Mouse (Mus musculus): ENCODE data around the gene Mgat4b.

The Mgat4b gene

DNA sequence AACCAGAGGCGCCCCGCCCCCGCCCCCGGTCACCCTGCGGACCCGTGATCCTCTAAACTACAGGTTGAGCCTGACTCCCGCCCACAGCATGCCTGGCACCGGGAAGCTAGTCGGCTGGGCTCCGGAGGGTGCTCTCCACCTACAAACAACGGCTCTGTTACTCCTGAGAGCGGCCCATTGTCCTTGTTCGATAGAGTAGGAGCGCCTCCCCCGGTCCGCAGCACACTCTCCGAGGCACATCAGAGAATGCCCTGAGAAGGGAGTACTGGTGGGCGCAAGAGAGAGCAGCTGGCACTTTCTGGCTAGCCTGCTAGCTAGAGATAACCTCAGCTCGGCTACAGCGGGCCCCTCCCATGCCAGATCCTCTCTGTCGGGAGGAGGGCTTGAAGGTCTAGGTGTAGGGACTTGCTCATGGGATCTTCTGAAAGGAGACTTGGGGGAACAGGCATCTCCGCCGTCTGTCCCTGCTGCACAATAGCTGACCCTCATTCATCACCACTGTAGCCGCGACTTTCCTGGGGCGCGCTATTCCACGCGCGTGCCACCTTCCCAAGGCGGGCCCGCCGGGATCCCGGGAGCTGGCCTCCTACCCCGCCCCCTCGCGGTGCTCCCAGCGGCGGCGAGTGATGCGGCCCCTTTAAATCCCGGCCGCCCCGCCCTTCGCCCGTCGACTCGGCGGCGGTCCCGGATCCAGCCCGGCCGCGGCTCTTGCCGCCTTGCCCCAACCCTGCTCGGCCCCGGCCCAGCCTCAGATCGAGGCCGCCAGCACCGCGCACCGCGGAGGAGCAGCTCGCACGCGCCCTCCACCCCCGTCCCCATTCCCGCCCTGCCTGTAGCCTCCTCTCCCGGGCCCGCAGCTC is 14.2 kb downstream of the Mgat4b start:
- in situ Hi-C loops (cut with MboI, MseI), result loop anchor here (5.0 to 10.0 kb wide), 2 partner anchors 63 to 1380 kb away; partner anchors contain the start of gene Hnrnpab

DNA sequence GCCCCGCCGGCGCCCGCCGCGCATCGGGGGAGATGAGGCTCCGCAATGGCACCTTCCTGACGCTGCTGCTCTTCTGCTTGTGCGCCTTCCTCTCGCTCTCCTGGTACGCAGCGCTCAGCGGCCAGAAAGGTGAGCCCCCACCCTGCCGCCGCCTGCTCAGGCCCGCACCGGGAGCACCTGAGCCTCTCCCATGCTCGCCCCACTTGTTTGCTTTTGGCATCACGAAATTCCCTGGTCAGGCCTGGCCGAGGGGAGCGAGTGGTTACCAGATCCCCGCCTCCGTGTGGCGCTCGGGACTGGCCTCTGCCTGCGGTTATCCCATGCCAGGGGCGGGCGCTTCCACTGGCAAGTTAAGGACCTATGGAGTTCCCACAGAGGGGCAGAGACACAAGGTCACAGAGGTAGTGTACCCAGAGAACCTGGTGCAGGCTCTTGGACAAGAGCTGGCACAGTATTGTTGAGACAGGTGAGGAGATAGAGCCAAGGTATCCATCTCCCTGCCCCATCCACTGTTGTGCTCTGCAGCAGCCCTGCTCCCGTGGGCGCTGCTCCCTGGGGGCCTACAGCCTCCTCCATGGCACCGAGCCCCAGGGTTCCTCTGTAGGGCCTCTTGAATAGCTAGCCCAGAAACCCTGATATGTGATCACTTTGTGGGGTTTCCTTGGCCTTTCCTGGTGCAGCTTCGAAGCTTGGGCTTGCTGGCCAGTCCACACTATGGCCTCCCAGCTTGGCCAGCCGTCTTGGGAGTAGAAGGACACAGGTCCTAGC is 15.1 kb downstream of the Mgat4b start:
- in situ Hi-C loops (cut with MboI, MseI), result loop anchor here (5.0 to 10.0 kb wide), 2 partner anchors 63 to 1379 kb away; partner anchors contain the start of gene Hnrnpab

DNA sequence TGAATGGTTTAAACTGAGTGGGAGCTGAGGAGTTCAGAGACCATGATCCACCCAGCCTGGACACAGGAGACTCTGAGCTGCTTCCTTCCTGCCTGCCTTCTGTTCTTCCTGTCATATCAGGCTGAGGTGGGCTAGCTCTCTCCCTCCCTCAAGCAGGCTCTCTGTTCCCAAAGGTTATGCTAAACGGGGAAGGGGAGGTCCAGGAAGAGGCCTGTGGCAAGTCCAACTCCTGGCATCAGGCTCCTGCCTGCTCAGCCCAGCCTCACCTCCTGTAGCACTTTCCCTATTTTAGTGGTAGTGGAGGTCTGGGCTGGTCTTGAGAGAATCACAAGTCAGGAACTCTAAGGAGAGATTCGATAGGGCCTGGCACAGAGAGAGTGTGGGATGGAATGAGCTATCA is 15.7 kb downstream of the Mgat4b start:
- in situ Hi-C loops (cut with MboI, MseI), result loop anchor here (5.0 to 10.0 kb wide), 2 partner anchors 64 to 1378 kb away; partner anchors contain the start of gene Hnrnpab

DNA sequence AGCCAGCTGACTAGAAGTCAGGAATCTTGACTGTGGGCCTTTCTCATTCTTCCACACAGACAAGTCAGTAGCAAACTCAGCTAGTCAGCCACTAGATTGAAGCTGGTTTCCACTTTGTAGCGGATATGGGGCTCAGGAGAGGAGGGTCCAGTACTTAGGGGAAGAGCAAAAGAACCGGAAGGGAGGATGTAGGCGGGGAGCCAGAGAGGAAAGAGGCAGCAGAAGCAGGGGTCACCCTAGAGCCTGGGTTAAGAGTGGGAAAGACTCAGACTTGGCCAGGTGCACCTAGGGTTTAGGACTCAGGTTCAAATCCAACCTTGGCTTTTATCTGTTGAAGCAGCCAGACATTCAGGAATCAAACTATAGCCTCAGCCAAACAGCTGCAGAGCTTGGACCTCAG is 16.5 kb downstream of the Mgat4b start:
- in situ Hi-C loops (cut with MboI, MseI), result loop anchor here (5.0 to 10.0 kb wide), 2 partner anchors 65 to 1378 kb away; partner anchors contain the start of gene Hnrnpab

DNA sequence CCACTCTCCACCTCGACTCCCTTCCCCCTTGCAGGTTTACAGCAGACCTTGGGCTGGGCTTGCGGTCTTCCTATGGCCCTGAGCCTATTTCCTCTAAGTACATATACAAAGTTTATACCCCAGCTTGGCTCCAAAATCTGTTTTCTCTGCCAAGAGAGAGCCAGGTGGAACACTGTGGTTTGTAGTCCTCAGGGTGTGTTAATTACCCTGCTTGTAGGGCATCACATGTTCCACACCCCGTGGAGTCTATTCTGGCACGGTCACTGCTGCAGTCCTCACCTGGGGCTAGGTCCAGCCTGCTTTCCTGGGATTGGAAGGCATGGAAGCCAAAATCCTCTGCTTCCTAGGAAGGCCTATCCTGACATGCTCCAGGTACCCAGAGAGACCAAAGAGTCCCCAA is 17.0 kb downstream of the Mgat4b start:
- in situ Hi-C loops (cut with MboI, MseI), result loop anchor here (5.0 to 10.0 kb wide), 2 partner anchors 65 to 1377 kb away; partner anchors contain the start of gene Hnrnpab

DNA sequence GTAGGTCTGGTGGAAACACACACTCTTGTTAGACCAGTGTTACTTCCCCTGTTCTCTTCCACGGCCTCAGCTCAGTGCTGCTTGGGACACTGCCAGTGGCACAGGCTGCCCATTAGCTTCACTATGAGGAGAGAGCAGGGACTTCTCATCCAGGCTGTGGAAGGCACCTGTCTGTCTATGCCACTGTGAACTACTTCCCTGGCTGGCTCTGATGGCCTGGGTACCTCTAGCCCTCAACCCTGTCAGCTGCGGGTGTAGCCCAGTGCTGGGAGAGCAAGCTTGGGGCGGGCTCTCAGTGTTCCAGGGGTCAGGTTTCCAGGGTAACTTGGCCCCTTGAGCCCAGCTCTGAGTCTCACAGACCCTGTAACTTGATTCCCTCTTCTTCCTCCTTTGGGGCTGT is 18.1 kb downstream of the Mgat4b start:
- in situ Hi-C loops (cut with MboI, MseI), result loop anchor here (5.0 to 10.0 kb wide), 2 partner anchors 66 to 1376 kb away; partner anchors contain the start of gene Hnrnpab

DNA sequence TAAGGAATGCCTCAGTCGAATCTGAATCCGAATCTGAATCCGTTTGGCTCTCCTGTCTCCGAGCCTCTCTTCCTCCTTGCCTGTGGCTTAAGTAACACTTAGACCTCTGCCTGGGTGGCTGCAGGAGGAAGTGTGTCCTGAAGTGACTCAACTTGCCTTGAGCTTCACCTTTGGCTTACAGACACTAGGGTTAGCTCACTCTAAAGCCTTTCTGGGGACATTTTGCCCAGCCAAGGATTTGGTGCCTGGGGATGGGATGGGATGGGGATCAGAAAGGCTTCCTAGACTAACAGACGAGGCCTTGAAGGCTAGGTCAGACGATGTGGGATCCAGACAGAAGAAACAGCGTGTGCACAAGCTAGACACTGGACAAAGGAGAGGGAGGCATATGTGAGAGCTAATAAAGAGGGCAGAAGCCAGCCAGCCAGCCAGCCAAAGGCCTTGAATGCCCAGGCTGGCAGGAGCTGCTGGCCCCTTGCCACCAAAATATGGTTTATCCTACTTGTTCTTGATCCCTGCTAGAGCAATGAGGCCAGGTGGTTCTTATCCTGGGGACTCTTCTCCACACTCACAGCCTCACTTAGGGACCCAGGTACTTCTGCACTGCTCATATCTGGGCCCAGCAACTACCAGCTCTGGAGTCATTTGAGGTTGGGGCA is 18.7 kb downstream of the Mgat4b start:
- in situ Hi-C loops (cut with MboI, MseI), result loop anchor here (5.0 to 10.0 kb wide), 2 partner anchors 67 to 1375 kb away; partner anchors contain the start of gene Hnrnpab

DNA sequence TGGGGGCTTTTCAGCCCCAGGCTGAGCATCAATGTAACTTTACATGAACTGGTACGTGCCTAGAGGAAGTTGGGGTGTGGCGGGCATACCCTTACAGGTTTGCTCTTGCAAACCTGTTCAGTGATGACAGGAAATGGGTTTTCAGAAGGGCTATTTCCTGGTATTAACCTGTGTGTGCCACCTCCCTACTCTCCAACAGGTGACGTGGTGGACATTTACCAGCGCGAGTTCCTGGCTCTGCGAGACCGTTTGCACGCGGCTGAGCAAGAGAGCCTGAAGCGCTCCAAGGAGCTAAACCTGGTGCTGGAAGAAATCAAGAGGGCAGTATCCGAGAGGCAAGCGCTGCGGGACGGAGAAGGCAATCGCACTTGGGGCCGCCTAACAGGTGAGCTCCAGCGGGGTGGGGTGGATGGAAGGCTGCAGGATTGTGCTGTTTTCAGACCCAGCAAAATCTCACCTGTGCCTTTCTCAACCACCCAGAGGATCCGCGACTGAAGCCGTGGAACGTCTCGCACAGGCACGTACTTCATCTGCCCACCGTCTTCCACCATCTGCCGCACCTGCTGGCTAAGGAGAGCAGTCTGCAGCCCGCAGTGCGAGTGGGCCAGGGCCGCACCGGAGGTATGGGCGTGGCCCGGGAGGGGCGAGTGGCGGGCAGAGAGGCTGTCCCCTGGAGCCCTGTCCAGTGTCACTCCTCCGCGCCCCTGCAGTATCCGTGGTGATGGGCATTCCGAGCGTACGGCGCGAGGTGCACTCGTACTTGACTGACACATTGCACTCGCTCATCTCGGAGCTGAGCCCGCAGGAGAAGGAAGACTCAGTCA is 20.0 kb downstream of the Mgat4b start:
- in situ Hi-C loops (cut with MboI, MseI), result no loop called here

DNA sequence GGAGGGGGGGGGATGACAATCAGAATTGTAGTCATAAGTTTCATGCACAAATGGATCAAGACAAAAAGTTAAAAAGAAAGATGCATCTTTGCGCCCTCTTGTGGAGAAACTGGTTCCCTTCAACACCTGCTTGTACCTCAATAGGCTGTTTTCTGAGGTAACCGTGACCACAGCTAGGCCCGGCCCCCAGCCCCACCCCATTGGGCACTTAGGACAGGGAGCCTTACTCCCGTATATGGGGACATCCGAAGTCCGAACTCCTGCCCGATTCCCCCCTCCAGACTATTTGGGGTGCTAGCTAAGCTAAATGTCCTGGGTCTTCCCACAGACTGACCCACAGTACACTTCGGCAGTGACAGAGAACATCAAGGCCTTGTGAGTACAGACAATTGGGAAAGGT is 20.7 kb downstream of the Mgat4b start:
- in situ Hi-C loops (cut with MboI, MseI), result no loop called here

DNA sequence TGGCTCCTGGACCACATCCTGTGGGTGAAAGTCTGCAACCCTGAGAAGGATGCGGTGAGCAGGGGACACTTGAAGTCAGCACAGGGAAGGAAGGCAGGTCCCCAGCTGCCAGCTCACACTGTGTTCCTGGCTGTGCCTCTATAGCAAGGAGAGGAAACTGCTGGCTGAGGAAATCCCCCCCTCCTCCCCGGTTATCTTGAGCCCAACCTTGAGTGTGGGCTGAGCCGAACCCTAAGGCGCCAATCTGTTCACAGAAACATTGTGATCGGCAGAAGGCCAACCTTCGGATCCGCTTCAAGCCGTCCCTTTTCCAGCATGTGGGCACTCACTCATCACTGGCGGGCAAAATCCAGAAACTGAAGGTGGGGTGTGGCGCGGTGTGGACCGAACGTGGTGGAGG is 22.3 kb downstream of the Mgat4b start:
- in situ Hi-C loops (cut with MboI, MseI), result no loop called here

DNA sequence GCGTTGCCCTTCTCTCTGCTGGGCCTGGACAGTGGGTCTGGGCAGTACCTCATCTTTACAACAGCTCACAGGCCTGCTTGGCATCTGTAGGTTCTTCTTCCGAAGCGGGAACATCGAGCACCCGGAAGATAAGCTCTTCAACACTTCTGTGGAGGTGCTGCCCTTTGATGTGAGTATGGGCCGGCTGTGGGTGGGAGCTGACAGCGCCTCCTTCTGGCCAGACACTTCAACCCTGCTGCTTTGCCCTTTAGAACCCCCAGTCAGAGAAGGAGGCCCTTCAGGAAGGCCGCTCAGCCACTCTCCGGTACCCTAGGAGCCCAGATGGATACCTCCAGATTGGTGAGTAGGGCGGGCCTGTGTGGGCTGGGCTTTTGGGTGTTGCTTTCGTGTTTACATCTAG is 23.3 kb downstream of the Mgat4b start:
- in situ Hi-C loops (cut with MboI, MseI), result no loop called here

DNA sequence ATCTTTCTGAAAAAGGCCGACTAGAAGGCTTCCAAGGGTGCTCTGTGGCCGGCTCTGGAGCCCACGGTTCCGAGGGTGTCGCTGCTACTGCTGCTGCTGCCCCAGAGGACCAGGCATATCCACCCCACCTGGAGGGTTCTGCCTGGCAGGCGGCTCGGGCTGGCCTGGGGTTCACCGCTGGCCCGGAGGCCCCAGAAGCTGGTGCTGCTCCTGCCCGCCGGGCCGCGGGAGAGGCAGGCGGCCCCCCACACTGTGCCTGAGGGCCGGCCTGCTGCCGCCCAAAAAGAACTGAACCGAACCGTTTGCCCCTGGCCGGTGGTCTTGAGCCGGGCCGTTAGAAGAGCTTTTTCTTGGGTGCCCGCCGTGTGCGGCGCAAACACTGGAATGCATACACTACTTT is 23.9 kb downstream of the Mgat4b start:
- in situ Hi-C loops (cut with MboI, MseI), result no loop called here

DNA sequence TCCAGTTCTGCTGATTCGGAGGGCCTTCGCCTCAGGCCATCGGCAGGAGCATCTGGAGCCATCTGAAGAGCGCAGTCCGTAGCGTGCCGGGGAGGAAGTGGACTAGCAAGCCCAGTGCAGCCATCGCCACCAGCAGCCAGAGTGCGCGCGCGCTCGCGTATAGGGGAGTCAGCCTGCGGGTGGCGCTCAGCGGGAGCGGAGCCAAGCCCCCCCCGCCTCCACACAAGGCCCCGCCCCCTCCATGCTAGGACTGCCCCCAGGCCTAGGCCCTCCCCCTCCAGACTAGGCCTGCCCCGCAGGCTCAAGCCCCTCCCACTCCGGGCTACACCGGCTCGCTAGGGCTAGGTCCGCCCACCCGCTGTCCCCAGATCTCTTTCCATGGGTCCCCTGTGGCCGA is 25.8 kb downstream of the Mgat4b start:
- in situ Hi-C loops (cut with MboI, MseI), result no loop called here

DNA sequence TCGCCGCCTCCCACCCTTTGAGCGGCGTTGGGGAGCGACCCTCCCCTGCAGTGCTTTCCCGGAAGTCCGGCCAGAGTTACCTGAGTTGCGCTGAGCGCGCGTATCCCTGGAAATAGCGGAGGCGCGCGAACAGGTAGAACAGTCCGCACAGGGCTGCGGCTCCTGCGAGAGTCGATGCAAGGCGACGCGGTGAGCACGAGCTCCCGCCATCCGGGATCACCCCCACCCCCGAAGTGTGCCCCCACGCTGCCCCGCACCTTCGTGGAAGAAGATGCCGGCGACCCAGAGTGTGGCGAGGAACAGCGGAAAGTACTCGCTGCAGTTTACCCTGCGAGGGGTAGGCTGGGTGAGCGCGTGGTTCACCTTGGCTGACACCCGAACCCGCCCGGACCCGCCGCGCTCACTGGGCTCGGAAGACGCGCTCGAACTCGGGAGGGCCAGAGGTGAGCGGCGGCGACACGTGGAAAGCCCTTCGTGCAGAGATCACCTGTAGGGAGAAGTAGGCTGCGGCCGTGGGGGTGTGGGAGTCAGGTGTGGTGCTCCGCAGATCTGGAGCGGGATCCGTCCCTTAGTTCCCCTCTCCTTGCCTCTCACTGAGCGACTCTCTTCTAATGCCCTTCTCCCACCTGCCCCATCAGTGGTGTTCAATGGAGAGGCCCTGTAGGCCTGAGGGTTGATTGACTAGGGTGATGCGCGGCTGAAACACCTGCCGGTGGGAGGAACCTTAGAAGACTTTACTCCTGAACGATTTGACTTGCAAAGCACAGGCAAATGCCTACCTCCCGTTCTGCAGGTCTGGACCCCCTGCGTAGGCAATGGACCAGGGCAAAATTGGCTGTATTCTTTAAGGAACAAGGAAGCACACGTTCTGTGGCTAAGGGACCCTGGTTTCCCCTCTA is 26.5 kb downstream of the Mgat4b start:
- in situ Hi-C loops (cut with MboI, MseI), result no loop called here

DNA sequence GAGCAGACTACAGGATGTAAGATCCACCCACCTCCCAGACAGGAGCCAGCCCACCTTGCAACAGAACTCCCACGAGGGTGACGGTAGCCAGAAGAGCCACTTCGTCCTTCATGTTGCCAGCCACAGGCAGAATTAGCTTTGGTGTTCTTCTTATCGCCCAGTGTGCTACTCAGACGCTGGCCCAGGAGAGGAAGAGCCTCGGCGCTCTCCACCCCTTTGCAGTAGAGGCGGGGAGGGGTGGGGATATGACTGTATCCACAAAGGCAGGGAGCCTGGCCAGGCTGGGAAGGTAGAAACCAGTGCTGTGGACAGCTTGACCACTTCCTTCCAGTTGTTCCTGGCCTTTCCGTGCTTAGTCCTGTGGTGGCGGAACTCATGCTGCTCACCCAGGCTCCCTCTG is 27.6 kb downstream of the Mgat4b start, which contains the start of gene Ltc4s:
Ltc4s (minus strand) TSS at position 293 of the 400 bp plus-strand sequence.
- in situ Hi-C loops (cut with MboI, MseI), result no loop called here

DNA sequence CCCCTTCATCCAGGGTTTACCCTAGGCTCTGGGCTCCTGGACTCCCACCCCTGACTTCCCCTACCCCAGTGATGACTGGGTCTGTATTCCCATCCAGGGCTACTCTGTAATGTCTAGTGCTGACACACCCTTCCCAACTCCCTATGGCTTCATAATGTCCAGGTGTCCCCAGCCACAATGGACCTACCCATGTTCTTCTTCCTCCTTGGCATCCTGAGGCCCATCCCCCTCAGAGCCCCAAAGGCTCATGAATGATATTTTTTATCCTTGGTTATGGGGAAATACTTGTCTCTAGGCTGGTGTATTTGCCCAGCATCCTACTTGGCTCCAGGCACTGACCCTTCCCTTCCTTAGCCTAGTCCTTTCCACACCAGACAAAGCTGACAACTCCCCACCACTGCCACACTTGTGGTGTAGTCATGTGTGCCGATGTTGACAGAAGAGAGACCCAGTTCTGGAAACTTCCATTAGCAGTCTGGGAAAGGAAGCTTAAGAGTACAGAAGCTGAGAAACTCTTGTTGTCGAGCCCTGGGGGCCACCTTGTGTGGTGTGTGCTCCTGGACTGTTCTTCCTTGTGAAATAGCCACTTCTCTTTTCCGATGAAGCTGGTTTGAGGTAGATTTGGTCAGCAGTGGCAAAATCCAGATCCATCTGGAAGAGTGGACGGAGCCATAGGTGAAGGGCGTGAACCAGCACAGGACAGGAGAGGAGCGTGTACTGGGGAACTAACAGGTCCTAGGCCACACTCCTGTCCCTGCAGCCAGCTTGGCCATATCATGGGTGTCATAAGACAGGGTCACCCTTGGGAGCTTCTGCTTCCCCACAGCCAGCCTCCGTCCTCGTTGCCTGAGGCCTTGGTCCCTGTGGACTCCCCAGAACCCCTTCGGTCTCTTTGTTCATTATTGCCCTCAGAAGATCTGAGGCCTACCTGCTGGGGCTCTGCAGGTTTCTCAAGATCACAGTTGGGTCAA is 28.4 kb downstream of the Mgat4b start:
- in situ Hi-C loops (cut with MboI, MseI), result no loop called here

DNA sequence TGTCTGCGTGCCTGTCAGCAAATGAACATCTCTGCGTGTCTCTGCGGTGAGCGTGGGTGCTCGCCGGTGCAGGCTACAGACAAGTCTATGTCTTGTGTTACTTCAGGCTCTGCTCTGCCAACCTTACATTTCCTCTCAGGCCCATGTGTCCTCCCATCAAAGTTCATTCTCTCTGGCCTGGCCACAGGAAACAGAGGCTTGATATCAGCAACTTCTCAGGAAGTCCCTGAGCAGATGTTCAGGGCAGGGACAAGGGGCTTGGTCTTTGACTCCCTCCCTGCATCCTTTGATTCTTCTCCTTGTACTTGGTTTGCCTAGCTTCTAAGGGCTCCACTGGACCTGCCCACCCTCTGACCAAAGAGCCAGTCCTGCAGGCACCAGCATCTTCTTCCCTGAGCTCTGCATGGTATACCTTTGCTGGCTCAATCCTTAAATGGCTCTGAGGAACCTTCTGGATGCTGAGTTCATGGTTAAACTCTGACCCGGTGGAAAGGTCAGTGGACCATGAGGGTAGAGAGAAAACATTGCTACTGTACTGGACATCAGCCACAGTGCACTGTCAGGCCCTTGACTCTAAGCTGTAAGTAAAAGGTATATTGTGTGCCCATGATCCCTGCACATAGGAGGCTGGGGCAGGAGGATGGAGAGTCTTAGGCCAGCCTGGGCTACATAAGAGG is 29.7 kb downstream of the Mgat4b start:
- in situ Hi-C loops (cut with MboI, MseI), result loop anchor here (10.0 kb wide), 1 partner anchor 534 kb away; no protein-coding TSS in a partner anchor

DNA sequence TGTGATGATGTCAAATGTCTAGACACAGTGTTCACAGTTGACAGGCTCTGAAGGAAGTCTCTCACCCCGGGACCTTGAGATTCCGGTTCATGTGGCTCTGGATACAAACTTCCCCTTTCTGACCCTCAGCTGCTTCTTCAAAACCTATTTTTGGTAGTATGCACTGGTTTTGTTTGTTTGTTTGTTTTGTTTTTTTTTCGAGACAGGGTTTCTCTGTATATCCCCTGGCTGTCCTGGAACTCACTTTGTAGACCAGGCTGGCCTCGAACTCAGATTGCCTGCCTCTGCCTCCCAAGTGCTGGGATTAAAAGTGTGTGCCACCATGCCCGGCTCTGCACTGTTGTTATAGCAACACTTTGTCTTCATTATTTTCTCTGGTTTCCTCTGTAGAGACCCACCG is 33.2 kb downstream of the Mgat4b start:
- in situ Hi-C loops (cut with MboI, MseI), result loop anchor here (10.0 kb wide), 1 partner anchor 531 kb away; no protein-coding TSS in a partner anchor

Measured in T-helper 2 cell (primary cell).